23 mouse cellular contexts compared by ENCODE assay signal in genomic region chr7:97598548-97598947, GRCm38 (mm10). TPM values are rescaled to one million over a fixed set of nuclear protein-coding genes. Genes with fewer than 3 reads are reported as not detected.
DNase-seq lines count a peak whose midpoint lies in the region; ATAC-seq and TF ChIP-seq lines count a peak whose summit lies in the region.
"Had no signal": no experiment of that assay in that cellular context is flagged by ENCODE, and none has a peak within 500 bp of the region (broad histone marks: within the 10 kb centered on the region; RNA-seq: fewer than 3 reads in every experiment).

No protein-coding gene starts in this region.

- ATAC-seq in activated CD4-positive, CD25-positive, alpha-beta regulatory T cell, adult 4 months = peak; percentile 79
- 0 out of 2 replicates have a peak, but pooled peaks have one; percentile 66 for ATAC-seq in monocyte, adult 5-6 weeks (replicated peaks; ENCODE audit: insufficient number of reproducible peaks, low FRiP score, low TSS enrichment, poor library complexity, severe bottlenecking)
- no peak for ATAC-seq in hindbrain, embryonic 13.5 days (ENCODE audit: low FRiP score)
- no peak for ATAC-seq in forebrain, postnatal 0 days
- ATAC-seq: forebrain, embryonic 16.5 days had no signal

- 92% methylated on average over 2 of the region's 2 CpGs for WGBS in hindbrain, embryonic 13.5 days
- WGBS in forebrain, postnatal 0 days = 97% methylated on average over 2 of the region's 2 CpGs

- H3K4me2 ChIP-seq in hindbrain, embryonic 13.5 days = no peak overlapping the region
- H3K4me2 ChIP-seq in forebrain, postnatal 0 days (ENCODE audit: low read depth) = no peak overlapping the region
- H3K4me2 ChIP-seq: embryonic facial prominence, embryonic 15.5 days; heart, embryonic 11.5 days; hindbrain, embryonic 15.5 days; limb, embryonic 13.5 days; liver, embryonic 13.5 days; neural tube, embryonic 15.5 days had no signal

- no peaks in the 10 kb centered on the region for H3K36me3 ChIP-seq in hindbrain, embryonic 13.5 days
- H3K36me3 ChIP-seq in forebrain, postnatal 0 days (ENCODE audit: insufficient read depth) = no peaks in the 10 kb centered on the region
- H3K36me3 ChIP-seq: embryonic facial prominence, embryonic 15.5 days; hindbrain, embryonic 15.5 days; liver, embryonic 13.5 days; neural tube, embryonic 15.5 days had no signal

- no peak overlapping the region for H3K4me3 ChIP-seq in hindbrain, embryonic 13.5 days
- H3K4me3 ChIP-seq in forebrain, postnatal 0 days (ENCODE audit: low read depth, low read length) = no peak overlapping the region
- H3K4me3 ChIP-seq: embryonic facial prominence, embryonic 15.5 days; hindbrain, embryonic 15.5 days; limb, embryonic 13.5 days; liver, embryonic 13.5 days; midbrain, embryonic 10.5 days; neural tube, embryonic 15.5 days had no signal

- H3K9me3 ChIP-seq in hindbrain, embryonic 13.5 days = no peaks in the 10 kb centered on the region
- no peaks in the 10 kb centered on the region for H3K9me3 ChIP-seq in forebrain, postnatal 0 days (ENCODE audit: low read length)
- H3K9me3 ChIP-seq: embryonic facial prominence, embryonic 15.5 days; hindbrain, embryonic 15.5 days; limb, embryonic 13.5 days; liver, embryonic 13.5 days; midbrain, embryonic 10.5 days; neural tube, embryonic 15.5 days had no signal

- peak; percentile 18 for DNase-seq in B cell, adult 2 months
- DNase-seq in CD4-positive, CD25-positive, alpha-beta regulatory T cell, adult 2 months (ENCODE audit: low read depth, low spot score) = peak; percentile 46
- DNase-seq in left cerebral cortex, adult 11 months (ENCODE audit: low spot score) = no peak
- DNase-seq in forebrain, postnatal 0 days = no peak
- DNase-seq: adrenal gland, postnatal 36 days; cerebellum, adult 11-12 months; cerebellum, postnatal 14 days; gastrocnemius, postnatal 36 days; heart, postnatal 14 days; kidney, adult 11 months; liver, embryonic 13.5 days; lung, postnatal 10 days; thymus, postnatal 36 days had no signal

- H3K4me1 ChIP-seq in hindbrain, embryonic 13.5 days (replicated peaks) = no peaks in the 10 kb centered on the region
- H3K4me1 ChIP-seq in forebrain, postnatal 0 days (ENCODE audit: insufficient read depth) = no peaks in the 10 kb centered on the region
- H3K4me1 ChIP-seq: embryonic facial prominence, embryonic 15.5 days; hindbrain, embryonic 15.5 days; limb, embryonic 13.5 days; midbrain, embryonic 10.5 days; neural tube, embryonic 15.5 days had no signal

- no peak overlapping the region for H3K9ac ChIP-seq in hindbrain, embryonic 13.5 days
- no peak overlapping the region for H3K9ac ChIP-seq in forebrain, postnatal 0 days
- H3K9ac ChIP-seq: embryonic facial prominence, embryonic 15.5 days; hindbrain, embryonic 15.5 days; limb, embryonic 13.5 days; liver, embryonic 13.5 days; neural tube, embryonic 15.5 days had no signal

- TF ChIP-seq CTCF in forebrain, postnatal 0 days (IDR thresholded peaks at IDR 0.05; ENCODE audit: low read depth) = no peak

- H3K27ac ChIP-seq in hindbrain, embryonic 13.5 days = no peak overlapping the region
- H3K27ac ChIP-seq in forebrain, postnatal 0 days (ENCODE audit: low read depth, low read length) = no peak overlapping the region
- H3K27ac ChIP-seq: embryonic facial prominence, embryonic 15.5 days; hindbrain, embryonic 15.5 days; limb, embryonic 13.5 days; liver, embryonic 13.5 days; midbrain, embryonic 10.5 days; neural tube, embryonic 15.5 days had no signal

- H3K27me3 ChIP-seq in hindbrain, embryonic 13.5 days = no peaks in the 10 kb centered on the region
- H3K27me3 ChIP-seq in forebrain, postnatal 0 days (ENCODE audit: insufficient read depth, low read length) = no peaks in the 10 kb centered on the region
- H3K27me3 ChIP-seq: embryonic facial prominence, embryonic 15.5 days; hindbrain, embryonic 15.5 days; limb, embryonic 13.5 days; liver, embryonic 13.5 days; neural tube, embryonic 15.5 days had no signal

RNA-seq across cellular contexts. Expression of gene Rsf1, which starts 18.9 kb away (rescaled TPM):
- polyA plus RNA-seq in activated CD4-positive, CD25-positive, alpha-beta regulatory T cell, adult 4 months (2017; shearing (Covaris generic)) = 10 to 100 TPM; 27.1 to 27.3 TPM
- 50.8 to 106 TPM (median 78.8 TPM) in 3 replicates for total RNA-seq in monocyte, adult 5-6 weeks (2017)
- 35.4 and 36.2 TPM in 2 replicates for polyA plus RNA-seq in hindbrain, embryonic 13.5 days (2015; fragmentation: Nextera tagmentation; extraction: Ambion mirVana)
- 19.7 and 27.8 TPM in 2 replicates for total RNA-seq in forebrain, postnatal 0 days (2014; rRNA removed)
- 13.7 and 22.1 TPM in 2 replicates for polyA plus RNA-seq in forebrain, postnatal 0 days (2015; fragmentation: Nextera tagmentation; extraction: Ambion mirVana)

RNA-seq across cellular contexts. Expression of gene Aamdc, which starts 19.3 kb away (rescaled TPM):
- polyA plus RNA-seq in activated CD4-positive, CD25-positive, alpha-beta regulatory T cell, adult 4 months (2017; shearing (Covaris generic)) = 10 to 100 TPM; 42.2 to 46.9 TPM
- total RNA-seq in monocyte, adult 5-6 weeks (2017) = 20.3 to 34.1 TPM (median 27.6 TPM) in 3 replicates
- polyA plus RNA-seq in hindbrain, embryonic 13.5 days (2015; fragmentation: Nextera tagmentation; extraction: Ambion mirVana) = 45.9 and 51.0 TPM in 2 replicates
- total RNA-seq in forebrain, postnatal 0 days (2014; rRNA removed) = 25.7 and 37.0 TPM in 2 replicates
- 56.6 and 59.3 TPM in 2 replicates for polyA plus RNA-seq in forebrain, postnatal 0 days (2015; fragmentation: Nextera tagmentation; extraction: Ambion mirVana)

Comparison
In these comparisons a context has a peak if more than half of its experiments do, and no peak if none do; other contexts are left out.
1. DNase-seq: peak in B cell, adult 2 months (2 of 2) and CD4-positive, CD25-positive, alpha-beta regulatory T cell, adult 2 months (single experiment); none in left cerebral cortex, adult 11 months (single experiment) and forebrain, postnatal 0 days (single experiment).
2. ATAC-seq: peak in activated CD4-positive, CD25-positive, alpha-beta regulatory T cell, adult 4 months (single experiment) and monocyte, adult 5-6 weeks (single experiment); none in hindbrain, embryonic 13.5 days (single experiment) and forebrain, postnatal 0 days (single experiment).